Mouse (Mus musculus) layer of hippocampus, adult 18-20 months (tissue): ENCODE results near the gene Auts2. TPM values are rescaled to one million over a fixed set of nuclear protein-coding genes. Genes with fewer than 3 reads are reported as not detected.

Experiments used
- DNase-seq, 2 experiments: peaks; one replicate each; pipeline ENCODE4 v3.0.0; 2022; ENCODE audit warnings: low spot score in 2 of 2
- total RNA-seq, 2 experiments: library from RNA; stranded (reverse); gene quantifications; 2 replicates each; pipeline ENCODE4 v1.2.3; 2021

The Auts2 gene
- total RNA-seq, 2 experiments from 2014 or later = 142 to 145 TPM

- DNase-seq = no peak
Measured at GRCm38 (mm10) chr5:131946801-131947200, 596.3 kb downstream of the Auts2 start.

GRCm38 (mm10) chr5:131944761-131945160 lies 598.4 kb downstream of the Auts2 start:
- no peak for DNase-seq

GRCm38 (mm10) chr5:131928696-131929095 lies 614.4 kb downstream of the Auts2 start:
- no peak for DNase-seq

DNA sequence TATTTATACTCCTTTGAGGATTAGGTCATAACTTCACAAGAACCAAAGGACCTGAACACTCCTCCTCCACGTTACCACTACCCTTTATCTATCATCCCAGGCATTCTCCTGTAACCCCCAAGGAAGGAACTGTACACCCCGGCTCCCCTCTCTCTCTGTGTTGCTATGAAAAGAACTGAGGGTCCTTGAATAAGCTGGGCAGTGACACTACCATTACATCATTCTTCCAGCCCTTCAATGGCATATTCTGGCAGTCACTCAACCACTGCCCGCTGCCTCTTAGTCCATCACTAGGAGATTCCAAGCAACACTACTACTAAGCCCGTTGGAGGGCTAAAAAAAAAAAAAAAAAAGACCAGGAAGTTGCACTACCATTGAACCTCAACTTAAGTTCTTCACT lies 620.4 kb downstream of the Auts2 start:
- DNase-seq = no peak

GRCm38 (mm10) chr5:131922118-131922517 lies 621.0 kb downstream of the Auts2 start:
- no peak for DNase-seq

- no peak for DNase-seq
Measured at GRCm38 (mm10) chr5:131919983-131920777, 623.0 kb downstream of the Auts2 start.

DNA sequence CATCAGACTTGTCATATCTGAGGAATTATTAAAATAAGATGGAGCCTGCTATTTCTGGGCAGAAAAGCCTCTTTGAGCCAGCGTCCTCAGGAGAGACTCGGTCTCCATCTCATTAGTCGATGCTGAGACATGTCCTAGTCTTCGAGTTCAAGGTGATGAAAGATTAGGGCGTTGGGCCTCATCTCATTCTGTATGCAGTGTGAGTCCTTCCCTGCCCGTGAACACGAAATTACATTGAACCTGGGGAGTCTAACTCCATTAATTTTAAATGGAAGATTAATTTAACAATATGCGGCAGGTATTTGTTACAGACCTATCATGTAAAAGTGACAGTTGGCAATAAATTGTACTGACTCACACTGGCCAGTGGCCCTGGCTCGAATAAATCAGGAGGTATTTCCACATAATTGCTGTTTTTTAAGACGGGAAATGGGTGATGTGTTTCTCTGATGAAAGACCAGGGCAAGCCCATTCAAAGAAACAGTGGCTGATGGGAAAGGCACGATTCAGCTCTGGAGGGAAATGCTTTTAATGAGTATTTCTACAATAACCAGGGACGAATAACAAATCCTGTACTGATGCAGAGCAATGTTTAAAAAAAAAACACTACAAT lies 626.2 kb downstream of the Auts2 start:
- DNase-seq = no peak

DNA sequence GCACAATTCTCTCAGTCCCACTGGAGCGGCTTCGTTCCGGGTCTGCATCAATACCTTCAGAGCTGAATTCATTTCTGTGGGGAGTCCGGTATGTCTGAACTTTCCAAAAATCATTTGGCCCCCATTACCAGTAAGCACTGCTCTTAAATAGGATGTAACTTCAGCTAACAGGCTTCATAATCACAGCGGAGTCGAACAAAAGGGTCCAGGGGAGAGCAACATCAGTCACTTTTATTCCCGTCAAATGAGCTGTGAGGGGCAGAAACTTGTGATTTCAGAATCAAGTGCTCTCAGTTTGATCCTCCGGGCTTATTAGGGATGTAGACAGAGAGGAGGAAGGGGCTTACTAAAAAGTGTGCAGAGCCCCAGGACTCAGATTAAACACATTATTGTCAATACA lies 629.6 kb downstream of the Auts2 start:
- DNase-seq = no peak

DNA sequence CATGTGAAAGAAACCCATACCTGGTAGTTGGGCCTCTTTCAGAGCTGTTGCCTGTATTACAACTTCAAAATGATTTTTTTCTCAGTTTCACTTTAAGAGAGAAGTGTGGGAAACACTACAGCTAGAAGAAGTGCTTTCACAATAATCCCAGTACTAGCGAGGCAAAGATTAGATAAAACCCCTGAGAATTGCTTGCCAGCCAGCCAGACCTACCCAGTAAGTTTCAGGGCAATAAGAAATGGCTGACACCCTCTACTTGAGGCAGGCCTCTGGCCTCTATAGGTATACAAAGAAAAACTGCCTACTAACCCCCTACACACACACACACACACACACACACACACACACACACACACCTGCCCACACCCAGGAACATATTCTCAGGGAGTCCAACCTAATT lies 630.2 kb downstream of the Auts2 start:
- DNase-seq = no peak

GRCm38 (mm10) chr5:131906313-131906712 lies 636.8 kb downstream of the Auts2 start:
- no peak for DNase-seq

DNA sequence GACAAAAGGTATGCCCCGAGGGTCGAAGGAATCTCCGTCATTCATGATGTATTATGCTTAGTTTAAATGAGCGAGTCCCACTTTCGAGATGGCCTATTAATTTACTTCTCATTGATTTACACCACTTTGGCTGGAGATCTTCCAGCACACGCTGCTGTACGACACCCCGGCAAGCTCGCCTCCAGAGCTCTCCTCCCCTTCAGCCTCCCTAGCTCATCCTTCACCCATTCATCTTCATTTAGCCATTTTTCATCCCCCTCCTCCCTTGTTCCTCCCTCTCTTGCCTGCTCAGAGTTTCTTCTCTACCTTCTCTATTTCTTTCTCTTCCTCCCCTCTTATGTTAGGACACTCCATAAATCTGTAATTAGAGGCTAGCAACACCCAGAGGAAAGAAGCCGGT lies 638.7 kb downstream of the Auts2 start:
- DNase-seq = no peak

DNA sequence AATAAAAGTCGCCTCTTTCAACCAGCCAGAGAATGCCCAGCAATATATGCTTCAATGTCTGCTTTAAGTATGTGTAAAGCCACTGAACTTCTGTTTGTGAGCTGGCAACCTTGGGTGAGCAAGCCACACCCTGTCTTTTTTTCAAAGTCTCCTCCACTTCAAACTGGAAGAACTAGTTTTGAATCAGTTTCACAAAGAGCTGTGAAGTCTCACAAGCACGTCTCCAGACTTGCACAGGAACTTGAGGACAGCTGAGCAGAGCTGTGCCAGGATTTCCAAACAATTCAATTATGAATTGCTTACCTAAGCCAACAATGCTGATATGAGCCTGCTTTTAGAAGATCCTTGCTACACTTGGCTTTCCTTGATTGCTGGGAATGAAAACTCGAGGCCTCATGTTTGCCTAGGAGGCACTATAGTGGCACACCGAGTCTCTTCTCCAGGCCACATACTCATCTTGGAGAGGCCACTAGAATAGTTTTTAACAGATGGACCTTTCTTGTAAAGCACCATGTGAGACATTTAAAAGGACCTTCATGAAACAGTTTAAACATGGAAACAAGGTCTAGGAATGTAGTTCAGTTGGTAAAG lies 645.0 kb downstream of the Auts2 start:
- DNase-seq = no peak

GRCm38 (mm10) chr5:131886636-131887035 lies 656.5 kb downstream of the Auts2 start:
- no peak for DNase-seq

DNA sequence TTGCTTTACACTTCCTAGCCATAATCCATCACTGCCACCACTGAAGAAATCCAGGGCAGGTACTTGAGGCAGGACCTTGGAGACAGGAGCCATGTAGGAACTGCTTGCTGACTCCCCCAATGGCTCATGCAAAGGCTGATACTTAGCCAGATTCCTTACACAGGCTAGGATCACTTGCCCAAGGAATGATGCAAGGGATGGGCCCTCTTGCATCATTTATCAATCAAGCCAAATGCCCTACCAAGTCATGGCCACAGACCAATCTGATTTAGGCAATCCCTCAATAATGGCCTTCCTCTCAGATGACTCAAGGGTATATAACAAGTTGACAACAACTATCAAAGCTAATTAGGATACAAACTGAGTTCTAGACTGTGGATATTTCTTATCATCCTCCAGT lies 666.6 kb downstream of the Auts2 start:
- no peak for DNase-seq

GRCm38 (mm10) chr5:131875976-131876375 lies 667.2 kb downstream of the Auts2 start:
- DNase-seq = no peak

- DNase-seq = peak; percentile 42 to 69
Measured at GRCm38 (mm10) chr5:131873116-131873515, 670.0 kb downstream of the Auts2 start.

GRCm38 (mm10) chr5:131869711-131870499 lies 673.2 kb downstream of the Auts2 start:
- DNase-seq = no peak

DNA sequence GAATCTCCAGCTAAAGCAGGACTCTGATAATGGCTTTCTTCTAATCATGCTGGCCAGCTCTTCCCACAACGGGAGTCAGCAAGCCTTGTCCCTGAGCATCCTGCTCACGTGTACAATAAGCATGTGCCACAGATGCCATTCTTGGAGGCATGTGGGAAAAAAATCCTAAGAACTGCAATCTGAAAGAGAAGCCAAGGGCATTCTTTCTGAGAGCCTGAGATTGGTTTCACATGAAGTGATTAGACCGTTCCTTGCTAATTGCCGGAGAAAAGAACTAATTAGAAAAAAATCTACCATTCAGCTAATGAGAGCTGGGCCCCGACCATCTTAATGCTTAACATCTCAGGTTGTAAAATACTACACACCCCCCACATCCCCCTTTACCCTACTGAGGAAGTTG lies 677.9 kb downstream of the Auts2 start:
- DNase-seq = no peak

DNA sequence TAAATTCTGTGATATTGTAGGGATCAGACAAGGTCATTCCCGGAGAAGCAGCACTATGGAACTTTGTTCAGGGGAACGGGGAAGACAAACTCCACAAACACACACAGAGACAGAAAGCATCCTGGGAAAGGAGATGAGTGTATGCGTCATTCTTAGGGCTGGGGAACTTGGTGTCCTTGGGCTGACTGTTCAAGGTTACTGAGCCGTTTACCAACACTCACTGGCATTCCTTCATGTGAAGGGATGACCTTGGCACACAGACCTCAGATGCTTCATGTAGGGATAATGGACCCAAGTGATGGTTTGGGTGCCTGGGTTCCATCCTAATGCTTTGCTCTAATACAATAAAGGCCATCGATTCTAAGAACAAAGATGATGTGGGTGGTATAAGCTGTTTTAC lies 685.2 kb downstream of the Auts2 start:
- no peak for DNase-seq

GRCm38 (mm10) chr5:131855358-131855757 lies 687.8 kb downstream of the Auts2 start:
- DNase-seq = peak; percentile 19 to 24

DNA sequence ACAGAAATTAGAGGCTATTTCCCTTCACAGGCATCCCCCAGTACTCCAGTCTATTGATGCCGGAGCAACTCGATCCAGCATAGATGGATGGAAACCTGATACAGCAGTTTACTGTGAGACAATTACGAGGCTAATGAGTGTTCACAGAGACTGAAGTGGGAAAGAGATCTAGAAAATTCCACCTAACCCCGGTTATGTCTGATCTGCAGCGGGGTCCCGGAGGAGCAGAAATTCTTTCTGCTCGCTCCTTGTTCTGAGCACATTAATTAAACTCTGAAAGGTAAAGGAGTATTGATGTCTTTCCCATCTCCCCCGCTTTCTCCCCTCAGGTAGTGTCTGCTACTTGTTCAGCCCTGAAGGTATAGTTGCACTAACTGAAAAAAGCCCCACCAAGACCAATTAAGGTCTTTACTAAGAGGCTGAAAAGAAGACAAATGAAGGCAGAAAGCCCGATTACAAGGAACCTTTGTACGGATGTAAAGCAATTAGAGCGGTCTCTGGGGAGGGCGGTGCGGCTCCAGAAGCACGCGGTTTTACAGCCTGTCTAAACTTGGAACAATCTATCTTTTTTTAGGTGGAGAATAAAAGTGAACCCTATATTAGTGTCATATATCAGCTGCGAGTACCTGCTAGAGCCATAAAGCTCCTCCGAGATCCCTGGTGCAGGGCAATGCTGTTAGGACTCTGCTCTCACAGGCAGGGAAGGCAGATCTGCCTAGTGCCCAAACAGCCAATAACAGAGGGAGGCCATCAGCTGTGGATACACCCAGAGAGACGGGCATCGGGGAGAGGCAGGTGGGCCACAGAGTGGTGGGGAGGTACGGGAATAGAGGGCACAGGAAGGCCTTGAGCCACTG lies 691.3 kb downstream of the Auts2 start:
- DNase-seq = no peak
